Mouse (Mus musculus) CH12.LX (cell line): ENCODE data around the gene Ece1. TPM values are rescaled to one million over a fixed set of nuclear protein-coding genes. Genes with fewer than 3 reads are reported as not detected.
A peak's percentile ranks its signal among the peaks of the same experiment; 100 is the strongest.

Source experiments
- DNase-seq: peaks from one replicate; pipeline ENCODE4 v3.0.0-alpha.2; 2013; ENCODE audit errors: extremely low read depth
- H3K27ac ChIP-seq: 2 replicates; pipeline ENCODE4 v1.5.1; 2012; ENCODE audit warnings: low read depth, mild to moderate bottlenecking, control low read depth, moderate library complexity; ENCODE audit not compliant: insufficient read depth
- H3K27me3 ChIP-seq: replicated peaks from 2 replicates; pipeline ENCODE3; 2012; ENCODE audit warnings: inconsistent platforms
- H3K36me3 ChIP-seq, 2 experiments: replicated peaks in 1 of 2; 2 replicates each; pipeline versions ENCODE3 to v1.6.1; 2012; ENCODE audit warnings: inconsistent platforms in 1 of 2, low read length in 1 of 2, mild to moderate bottlenecking in 1 of 2, mixed read lengths in 1 of 2, moderate library complexity in 1 of 2; ENCODE audit not compliant: control insufficient read depth in 1 of 2, insufficient read depth in 1 of 2
- H3K4me1 ChIP-seq, 2 experiments: 2 replicates each; pipeline ENCODE4 v1.6.1; 2012; ENCODE audit warnings: inconsistent platforms in 1 of 2, moderate library complexity in 1 of 2; ENCODE audit not compliant: insufficient read depth in 2 of 2, control insufficient read depth in 1 of 2
- H3K4me2 ChIP-seq: 2 replicates; pipeline ENCODE4 v1.6.1; 2012; ENCODE audit warnings: low read depth, mild to moderate bottlenecking, control low read depth; ENCODE audit not compliant: poor library complexity, insufficient read depth, severe bottlenecking
- H3K4me3 ChIP-seq, 3 experiments: fragments of 150-350 bp in 1 of 3; sonication (generic) in 1 of 3; replicated peaks in 1 of 3; 2 replicates each; pipeline versions ENCODE3 to v1.5.1; 2011 to 2012; ENCODE audit warnings: low read depth in 2 of 3, low read length in 2 of 3, mild to moderate bottlenecking in 2 of 3, moderate library complexity in 2 of 3, control low read depth in 1 of 3, improper control_type of control experiment in 1 of 3, inconsistent platforms in 1 of 3, mixed read lengths in 1 of 3; ENCODE audit not compliant: poor library complexity in 1 of 3
- H3K79me2 ChIP-seq: replicated peaks from 2 replicates; pipeline ENCODE4 v1.6.1; 2012; ENCODE audit warnings: mild to moderate bottlenecking, moderate library complexity; ENCODE audit not compliant: control insufficient read depth, poor library complexity, insufficient read depth, severe bottlenecking; ENCODE audit errors: extremely low read depth
- H3K9ac ChIP-seq: 2 replicates; pipeline ENCODE4 v1.6.1; 2012; ENCODE audit warnings: low read depth, mild to moderate bottlenecking, control low read depth, moderate library complexity; ENCODE audit not compliant: insufficient read depth
- H3K9me3 ChIP-seq: replicated peaks from 2 replicates; pipeline ENCODE3; 2012; ENCODE audit warnings: low read length, inconsistent platforms, mixed read lengths
- CHD2 ChIP-seq: IDR thresholded peaks from 2 replicates; pipeline ENCODE4 v1.6.1; 2011; ENCODE audit warnings: low read length, improper control_type of control experiment
- E2F4 ChIP-seq: IDR thresholded peaks from 2 replicates; pipeline ENCODE4 v1.6.1; 2011; ENCODE audit warnings: low read depth, low read length, improper control_type of control experiment; ENCODE audit not compliant: insufficient replicate concordance
- EP300 ChIP-seq: IDR thresholded peaks from 2 replicates; pipeline ENCODE4 v1.6.1; 2011; ENCODE audit warnings: low read length, improper control_type of control experiment
- ETS1 ChIP-seq: conservative IDR thresholded peaks from 2 replicates; pipeline ENCODE4 v1.6.1; 2012; ENCODE audit warnings: low read depth, mild to moderate bottlenecking, inconsistent platforms, low read length, improper control_type of control experiment, moderate library complexity
- IRF4 ChIP-seq: IDR thresholded peaks from 2 replicates; pipeline ENCODE4 v1.6.1; 2014; ENCODE audit warnings: low read depth, mild to moderate bottlenecking, inconsistent platforms, low read length, improper control_type of control experiment
- MAFK ChIP-seq: IDR thresholded peaks from 2 replicates; pipeline ENCODE4 v1.6.1; 2011; ENCODE audit warnings: low read length, improper control_type of control experiment; ENCODE audit not compliant: insufficient replicate concordance
- MAX ChIP-seq: IDR thresholded peaks from 2 replicates; pipeline ENCODE4 v1.6.1; 2011; ENCODE audit warnings: low read length, improper control_type of control experiment
- MEF2A ChIP-seq: IDR thresholded peaks from 2 replicates; pipeline ENCODE4 v1.6.1; 2014; ENCODE audit warnings: low read depth, mild to moderate bottlenecking, inconsistent platforms, low read length, improper control_type of control experiment, borderline replicate concordance
- MXI1 ChIP-seq: IDR thresholded peaks from 2 replicates; pipeline ENCODE4 v1.6.1; 2011; ENCODE audit warnings: mild to moderate bottlenecking, low read depth, low read length, improper control_type of control experiment
- MYC ChIP-seq: IDR thresholded peaks from 2 replicates; pipeline ENCODE4 v1.6.1; 2011; ENCODE audit warnings: low read depth, mild to moderate bottlenecking, improper control_type of control experiment, low read length
- NELFE ChIP-seq: IDR thresholded peaks from 2 replicates; pipeline ENCODE4 v1.6.1; 2011; ENCODE audit warnings: low read depth, low read length, improper control_type of control experiment
- PAX5 ChIP-seq: IDR thresholded peaks from 2 replicates; pipeline ENCODE4 v1.6.1; 2012; ENCODE audit warnings: low read length, inconsistent platforms, mixed read lengths
- POLR2AphosphoS2 ChIP-seq: IDR thresholded peaks from 2 replicates; pipeline ENCODE4 v1.6.1; 2011; ENCODE audit warnings: low read depth, low read length, improper control_type of control experiment
- RAD21 ChIP-seq: IDR thresholded peaks from 2 replicates; pipeline ENCODE4 v1.6.1; 2011; ENCODE audit warnings: low read depth, mild to moderate bottlenecking, low read length, improper control_type of control experiment, moderate library complexity
- RCOR1 ChIP-seq: conservative IDR thresholded peaks from 2 replicates; pipeline ENCODE4 v1.6.1; 2012; ENCODE audit warnings: low read depth, mild to moderate bottlenecking, inconsistent platforms, low read length, improper control_type of control experiment
- SIN3A ChIP-seq: IDR thresholded peaks from 2 replicates; pipeline ENCODE4 v1.6.1; 2012; ENCODE audit warnings: low read length, improper control_type of control experiment, inconsistent platforms
- TBP ChIP-seq: conservative IDR thresholded peaks from 2 replicates; pipeline ENCODE4 v1.6.1; 2011; ENCODE audit warnings: low read depth, low read length, improper control_type of control experiment
- UBTF ChIP-seq: IDR thresholded peaks from 2 replicates; pipeline ENCODE4 v1.6.1; 2012; ENCODE audit warnings: low read depth, mild to moderate bottlenecking, inconsistent platforms, low read length, improper control_type of control experiment, moderate library complexity
- USF1 ChIP-seq: IDR thresholded peaks from 2 replicates; pipeline ENCODE4 v1.6.1; 2014; ENCODE audit warnings: low read depth, mild to moderate bottlenecking, inconsistent platforms, low read length, improper control_type of control experiment
- ZC3H11A ChIP-seq: IDR thresholded peaks from 2 replicates; pipeline ENCODE4 v1.6.1; 2012; ENCODE audit warnings: low read depth, mild to moderate bottlenecking, inconsistent platforms, low read length, improper control_type of control experiment
- ZKSCAN1 ChIP-seq: IDR thresholded peaks from 2 replicates; pipeline ENCODE4 v1.6.1; 2012; ENCODE audit warnings: low read depth, inconsistent platforms, low read length, improper control_type of control experiment, borderline replicate concordance
- ZNF384 ChIP-seq: IDR thresholded peaks from 2 replicates; pipeline ENCODE4 v1.6.1; 2012; ENCODE audit warnings: low read depth, low read length, improper control_type of control experiment, inconsistent platforms
- dilution Hi-C: fragments of 300-500 bp; cut with MboI; formaldehyde crosslinking; loops from 2 replicates; pipeline ENCODE4 v1.14.3; 2020; ENCODE audit warnings: low sequenced_read_pairs; ENCODE audit not compliant: extremely low pct_unique_long_range_greater_than_20kb, extremely low pct_ligation_motif_present
- in situ Hi-C: fragments of 300-500 bp; cut with MboI; formaldehyde crosslinking; loops from 3 replicates; pipeline ENCODE4 v1.14.3; 2019; ENCODE audit warnings: low sequenced_read_pairs, low pct_ligation_motif_present, low pct_unique_long_range_greater_than_20kb, mixed read lengths
- polyA plus RNA-seq: library from polyadenylated mRNA; unstranded; fragments of >175 nt; gene quantifications from 2 replicates; pipeline ENCODE4 v1.2.1, GENCODE M21; 2012; ENCODE audit warnings: low read depth; ENCODE audit not compliant: insufficient read length
- total RNA-seq, 2 experiments: library from RNA; depleted of rRNA; stranded (reverse); fragments of 300-350 nt in 1 of 2; fragments of >200 nt in 1 of 2; gene quantifications; 2 replicates each; pipeline ENCODE4 v1.2.3; 2012 to 2014

The Ece1 gene
- total and polyA plus RNA-seq, 3 experiments = 0.12 to 10.0 (median 0.16) TPM

DNA sequence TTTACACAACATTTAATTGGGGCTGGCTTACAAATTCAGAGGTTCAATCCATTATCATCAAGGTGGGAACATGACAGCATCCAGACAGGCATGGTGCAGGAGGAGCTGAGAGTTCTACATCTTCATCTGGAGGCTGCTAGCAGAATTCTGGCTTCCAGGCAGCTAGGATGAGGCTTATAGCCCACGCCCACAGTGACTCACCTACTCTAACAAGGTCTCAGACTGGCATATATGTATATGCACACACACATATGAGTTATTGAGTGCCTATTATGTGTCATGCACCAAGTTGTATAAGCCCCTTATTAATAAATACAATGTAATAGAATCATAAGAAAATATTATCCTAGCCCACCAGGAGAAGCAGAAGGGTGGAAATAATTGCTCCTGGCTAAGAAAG lies 120.8 kb downstream of the Ece1 start:
- H3K4me3 ChIP-seq = no peak overlapping the region
- H3K79me2 ChIP-seq = no peaks in the 10 kb centered on the region
- H3K4me1 ChIP-seq = no peaks in the 10 kb centered on the region
- no peaks in the 10 kb centered on the region for H3K9me3 ChIP-seq
- no peak for TF ChIP-seq ZC3H11A
- TF ChIP-seq MAX = no peak
- TF ChIP-seq IRF4 = no peak
- TF ChIP-seq MXI1 = no peak
- no peak for TF ChIP-seq PAX5
- no peak for TF ChIP-seq USF1
- TF ChIP-seq MEF2A = no peak
- no peak for TF ChIP-seq MAFK
- TF ChIP-seq CHD2 = no peak
- no peak for TF ChIP-seq ZNF384
- no peak for TF ChIP-seq MYC
- TF ChIP-seq POLR2AphosphoS2 = no peak
- TF ChIP-seq TBP = no peak
- TF ChIP-seq ETS1 = no peak
- TF ChIP-seq SIN3A = no peak
- no peak for TF ChIP-seq EP300
- TF ChIP-seq E2F4 = no peak
- dilution Hi-C loops (no loop called here), in situ Hi-C loops (no loop called here)
- no peaks in the 10 kb centered on the region for H3K27me3 ChIP-seq
- H3K4me2 ChIP-seq = no peak overlapping the region
- H3K27ac ChIP-seq = no peak overlapping the region
- DNase-seq = no peak
- no peak overlapping the region for H3K9ac ChIP-seq
- H3K36me3 ChIP-seq = no peaks in the 10 kb centered on the region

- in situ Hi-C loops = no loop called here
These were observed 122.2 kb downstream of the Ece1 start for GRCm38 (mm10) chr4:137984212-137984611.

More at GRCm38 (mm10) chr4:137984212-137984611, 122.2 kb downstream of the Ece1 start:
- DNase-seq = no peak
- H3K4me1 ChIP-seq = no peaks in the 10 kb centered on the region
- dilution Hi-C loops = no loop called here
- TF ChIP-seq UBTF (no peak), RCOR1 (no peak), ETS1 (no peak), NELFE (no peak), POLR2AphosphoS2 (no peak), MAFK (no peak), ZKSCAN1 (no peak), RAD21 (no peak)
- peak overlapping the region; percentile 29; the same call in 1 of the 2 replicates for H3K4me2 ChIP-seq
- H3K36me3 ChIP-seq = no peaks in the 10 kb centered on the region
- H3K9me3 ChIP-seq = no peaks in the 10 kb centered on the region
- no peak overlapping the region for H3K4me3 ChIP-seq
- no peak overlapping the region for H3K9ac ChIP-seq
- H3K79me2 ChIP-seq = no peaks in the 10 kb centered on the region
- H3K27ac ChIP-seq = no peak overlapping the region
- H3K27me3 ChIP-seq = no peaks in the 10 kb centered on the region
